Mouse (Mus musculus) layer of hippocampus, adult 18-20 months (tissue): ENCODE measurements around the gene E330021D16Rik. TPM values are rescaled to one million over a fixed set of nuclear protein-coding genes. Genes with fewer than 3 reads are reported as not detected.

ENCODE experiments used
- total RNA-seq, 2 experiments: library from RNA; stranded (reverse); gene quantifications; 2 replicates each; pipeline ENCODE4 v1.2.3; 2021

The E330021D16Rik gene
- total RNA-seq, 2 experiments from 2014 or later: not detected

Other genes starting within 250 kb of the E330021D16Rik start
- 100 to 1,000 TPM; 292 to 326 TPM for gene Grin2b, start 242.1 kb downstream of the E330021D16Rik start, total RNA-seq
- gene Gm8994, start 88.0 kb downstream of the E330021D16Rik start, total RNA-seq: not detected
- 100 to 1,000 TPM; 103 to 122 TPM for gene Atf7ip, start 90.6 kb upstream of the E330021D16Rik start, total RNA-seq
- under 1 TPM in 1 of 2 experiments, not detected in 1; 0.30 TPM for gene Plbd1, start 246.4 kb upstream of the E330021D16Rik start, total RNA-seq